Mouse (Mus musculus): ENCODE measurements around the gene Slc9a3r1.

- TF ChIP-seq EP300 (IDR thresholded peaks at IDR 0.05) (no peak), CTCF (IDR thresholded peaks at IDR 0.05) (peak; percentile 90)
Measured at GRCm38 (mm10) chr11:115160016-115160797, 2.9 kb upstream of the Slc9a3r1 start.

All from lung, postnatal 0 days (tissue).